Mouse (Mus musculus) forebrain, embryonic 16.5 days (tissue): ENCODE data around the gene Vdr. TPM values are rescaled to one million over a fixed set of nuclear protein-coding genes. Genes with fewer than 3 reads are reported as not detected.

Experiments
- ATAC-seq: fragments of 200-750 bp; cut with Nextera tagmentation; 2 replicates; pipeline ENCODE4 v1.8.0; 2017; ENCODE audit warnings: mild to moderate bottlenecking, moderate library complexity
- H3K27ac ChIP-seq: fragments of 300-500 bp; sonication (generic); 2 replicates; pipeline ENCODE4 v1.5.1; 2014; ENCODE audit warnings: low read length, control low read depth
- H3K27me3 ChIP-seq: fragments of 300-500 bp; sonication (generic); replicated peaks from 2 replicates; pipeline ENCODE4 v1.6.1; 2014; ENCODE audit warnings: low read length; ENCODE audit not compliant: control insufficient read depth, insufficient read depth
- H3K36me3 ChIP-seq: fragments of 300-500 bp; sonication (generic); 2 replicates; pipeline ENCODE4 v1.6.1; 2014; ENCODE audit not compliant: control insufficient read depth, insufficient read depth
- H3K4me1 ChIP-seq: fragments of 300-500 bp; sonication (generic); replicated peaks from 2 replicates; pipeline ENCODE4 v1.6.1; 2014; ENCODE audit warnings: low read length; ENCODE audit not compliant: control insufficient read depth, insufficient read depth
- H3K4me2 ChIP-seq: fragments of 300-500 bp; sonication (generic); 2 replicates; pipeline ENCODE4 v1.6.1; 2014; ENCODE audit warnings: mild to moderate bottlenecking, low read length, control low read depth
- H3K4me3 ChIP-seq: fragments of 300-500 bp; sonication (generic); replicated peaks from 2 replicates; pipeline ENCODE4 v1.5.1; 2014; ENCODE audit warnings: mild to moderate bottlenecking, low read length, control low read depth
- H3K9ac ChIP-seq: fragments of 300-500 bp; sonication (generic); replicated peaks from 2 replicates; pipeline ENCODE4 v1.6.1; 2014; ENCODE audit warnings: low read depth, low read length, control low read depth
- H3K9me3 ChIP-seq: fragments of 300-500 bp; sonication (generic); 2 replicates; pipeline ENCODE4 v1.6.1; 2016; ENCODE audit warnings: low read length; ENCODE audit not compliant: control insufficient read depth
- WGBS: fragments of 180-500 bp; shearing (Covaris S2); extraction: QIAGEN DNeasy Blood & Tissue Kit; methylation state at CpG from one replicate; pipeline ENCODE4 v1.1.7; 2014; 5-methylcytosine and 5-hydroxymethylcytosine counted together
- polyA plus RNA-seq: library from polyadenylated mRNA; unstranded; fragments of >200 nt; fragmentation: Nextera tagmentation; extraction: Ambion mirVana; gene quantifications from 2 replicates; pipeline ENCODE4 v1.2.1, GENCODE M21; 2015

Gene Vdr
- polyA plus RNA-seq, 1 experiment from 2014 or later: not detected

- Histone ChIP-seq H3K27me3 (no peaks in the 10 kb centered on the region), H3K36me3 (no peaks in the 10 kb centered on the region), H3K4me3 (no peak overlapping the region), H3K4me1 (peaks cover 41% of the 10 kb centered on the region), H3K9me3 (no peaks in the 10 kb centered on the region), H3K4me2 (no peak overlapping the region), H3K9ac (no peak overlapping the region), H3K27ac (no peak overlapping the region)
- 54% methylated on average over 9 of the region's 9 CpGs for WGBS
- ATAC-seq: no peak
These were observed 77.5 kb downstream of the Vdr start for GRCm38 (mm10) chr15:97832764-97833479.

DNA sequence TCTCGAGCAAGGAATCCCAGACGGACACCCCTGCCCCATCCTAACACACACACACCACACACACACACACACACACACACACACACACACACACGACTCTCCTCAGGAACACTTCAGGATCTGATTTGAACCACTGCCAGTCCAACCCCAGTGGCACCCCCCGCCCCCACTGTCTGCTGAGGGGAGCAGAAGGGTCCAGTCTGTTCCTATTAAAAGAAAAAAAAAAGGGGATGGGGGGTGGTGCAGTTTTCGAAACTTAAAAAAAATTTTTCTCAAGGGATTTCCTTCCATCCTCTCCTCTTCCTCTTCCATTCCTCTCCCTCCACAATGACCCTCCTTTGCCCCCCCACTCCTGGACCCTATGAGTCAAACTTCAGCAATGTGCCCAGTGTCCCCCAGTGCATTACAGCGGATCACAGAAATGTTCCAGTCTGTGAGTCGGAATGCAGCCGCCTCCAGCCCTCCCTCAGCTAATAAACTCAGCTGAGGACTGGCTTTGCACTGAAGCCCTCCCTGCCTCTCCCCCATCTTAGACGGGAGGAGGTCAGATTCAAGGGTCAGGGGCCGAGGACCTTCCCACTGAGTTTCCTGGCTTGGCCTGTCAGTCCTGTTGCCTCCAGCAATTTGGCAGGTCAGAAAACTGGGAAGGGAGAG, 78.3 kb downstream of the Vdr start:
- H3K27me3 ChIP-seq: no peaks in the 10 kb centered on the region
- H3K36me3 ChIP-seq: no peaks in the 10 kb centered on the region
- WGBS: 11% methylated on average over 10 of the region's 10 CpGs
- peaks cover 40% of the 10 kb centered on the region for H3K4me1 ChIP-seq
- no peaks in the 10 kb centered on the region for H3K9me3 ChIP-seq
- H3K4me3 ChIP-seq: peak overlapping the region; percentile 75
- peak overlapping the region; percentile 78 for H3K4me2 ChIP-seq
- peak overlapping the region; percentile 99 for H3K9ac ChIP-seq
- peak overlapping the region; percentile 91 for H3K27ac ChIP-seq
- ATAC-seq: peak; percentile 6; the same call in 1 of the 2 replicates

DNA sequence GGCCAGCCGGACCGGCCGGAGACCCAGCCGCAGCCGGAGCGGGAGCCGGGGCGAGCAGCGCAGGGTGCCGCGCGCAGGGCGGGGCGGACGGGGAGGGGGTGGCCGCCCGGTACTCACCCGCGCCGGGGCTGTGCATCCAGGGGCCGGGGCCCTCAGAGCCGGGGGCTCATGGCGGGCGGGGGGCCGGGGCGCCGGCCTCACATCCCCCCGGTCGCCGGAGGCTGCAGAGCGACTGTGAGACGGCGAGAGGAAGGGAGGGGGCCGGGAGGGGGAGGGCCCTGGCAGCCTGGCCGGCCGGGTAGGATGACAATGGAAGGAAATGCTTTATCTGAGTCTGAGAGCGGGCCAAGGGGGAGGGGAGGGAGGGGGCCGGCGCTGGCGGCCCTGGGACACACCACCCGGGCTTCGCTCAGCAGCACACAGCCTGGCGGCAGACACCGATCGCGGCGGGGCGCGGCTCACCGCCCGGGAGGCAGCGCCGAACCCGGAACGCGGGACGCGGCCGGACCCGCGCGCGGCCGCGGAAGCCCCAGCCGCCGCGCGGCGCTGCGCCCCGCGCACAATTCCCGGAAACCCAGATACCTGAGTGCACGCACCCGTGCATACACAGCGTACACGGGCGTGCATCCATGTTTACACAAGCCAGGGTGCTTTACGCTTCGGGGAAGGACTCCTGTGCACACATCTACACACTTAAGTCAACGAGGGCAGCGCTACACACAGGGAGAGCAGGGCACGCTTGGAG, 79.0 kb downstream of the Vdr start:
- Histone ChIP-seq H3K9me3 (no peaks in the 10 kb centered on the region), H3K27ac (peak overlapping the region; percentile 91), H3K36me3 (no peaks in the 10 kb centered on the region), H3K27me3 (no peaks in the 10 kb centered on the region), H3K4me2 (peak overlapping the region; percentile 78), H3K9ac (peak overlapping the region; percentile 99), H3K4me3 (peak overlapping the region; percentile 75), H3K4me1 (peaks cover 37% of the 10 kb centered on the region)
- ATAC-seq: peak; percentile 79
- under 1% methylated on average over 65 of the region's 84 CpGs for WGBS

DNA sequence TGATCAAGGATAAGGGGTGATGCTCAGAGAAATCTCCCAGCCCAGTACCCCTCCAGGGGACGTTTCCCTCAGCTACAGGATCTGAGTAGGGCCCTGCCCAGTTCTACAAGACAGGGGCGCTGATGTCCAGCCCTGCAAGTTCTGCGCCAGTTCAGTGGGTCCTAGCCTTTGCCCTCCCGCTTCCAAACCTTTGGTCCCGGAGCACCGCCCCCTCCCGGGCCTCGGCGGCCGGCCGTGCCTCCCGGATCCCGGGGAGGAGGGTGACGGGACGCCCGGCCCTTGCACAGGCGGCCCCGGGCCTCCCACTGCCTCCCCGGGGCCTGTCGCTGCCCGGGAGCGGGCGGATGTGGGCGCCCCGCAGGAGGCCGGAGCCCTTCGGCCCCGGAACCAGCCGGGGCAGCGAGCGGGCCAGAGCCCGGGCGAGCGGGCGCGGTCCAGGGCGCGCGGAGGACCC, 79.6 kb downstream of the Vdr start:
- Histone ChIP-seq H3K4me3 (peak overlapping the region; percentile 75), H3K9ac (peak overlapping the region; percentile 99), H3K4me1 (peaks cover 41% of the 10 kb centered on the region), H3K4me2 (peak overlapping the region; percentile 78), H3K9me3 (no peaks in the 10 kb centered on the region), H3K27ac (peak overlapping the region; percentile 91), H3K27me3 (no peaks in the 10 kb centered on the region), H3K36me3 (no peaks in the 10 kb centered on the region)
- under 1% methylated on average over 37 of the region's 39 CpGs for whole genome bisulfite sequencing
- ATAC-seq: peak; percentile 45

DNA sequence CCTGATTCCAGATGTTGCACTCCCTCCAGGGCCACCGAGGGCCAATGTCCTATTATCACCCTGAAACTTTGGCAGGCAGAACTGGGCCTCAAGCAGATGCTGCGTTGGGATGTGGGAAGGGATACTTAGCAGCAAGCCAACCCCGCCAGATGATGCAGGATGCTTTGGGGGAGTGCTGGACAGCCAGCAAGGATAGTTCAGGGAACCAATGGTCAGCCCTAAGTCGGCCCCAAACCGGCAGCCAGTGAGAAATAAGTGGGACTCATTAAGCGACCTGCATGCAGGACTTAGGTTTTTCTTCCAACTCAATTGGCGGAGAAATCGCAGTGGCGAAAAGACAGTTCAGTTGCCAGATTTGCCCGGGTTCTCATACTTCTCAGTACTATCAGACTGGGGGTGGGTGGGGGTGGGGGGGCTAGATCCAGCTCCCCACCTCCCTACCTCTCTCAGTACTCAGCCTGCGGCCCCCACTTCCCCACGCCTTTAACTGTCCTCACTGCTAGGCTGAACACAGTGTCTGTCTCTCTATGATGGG, 80.1 kb downstream of the Vdr start:
- H3K27me3 ChIP-seq: no peaks in the 10 kb centered on the region
- no peaks in the 10 kb centered on the region for H3K9me3 ChIP-seq
- peak overlapping the region; percentile 99 for H3K9ac ChIP-seq
- peak overlapping the region; percentile 78 for H3K4me2 ChIP-seq
- WGBS: 13% methylated on average over 12 of the region's 12 CpGs
- no peak for ATAC-seq
- H3K4me1 ChIP-seq: peaks cover 46% of the 10 kb centered on the region
- H3K36me3 ChIP-seq: no peaks in the 10 kb centered on the region
- peak overlapping the region; percentile 75 for H3K4me3 ChIP-seq
- peak overlapping the region; percentile 91 for H3K27ac ChIP-seq

GRCm38 (mm10) chr15:97829432-97829831, 81.0 kb downstream of the Vdr start:
- H3K27ac ChIP-seq: no peak overlapping the region
- no peak overlapping the region for H3K9ac ChIP-seq
- no peak for ATAC-seq
- peaks cover 55% of the 10 kb centered on the region for H3K4me1 ChIP-seq
- H3K9me3 ChIP-seq: no peaks in the 10 kb centered on the region
- H3K4me3 ChIP-seq: peak overlapping the region; percentile 75; the same call in 1 of the 2 replicates
- no peaks in the 10 kb centered on the region for H3K36me3 ChIP-seq
- H3K27me3 ChIP-seq: no peaks in the 10 kb centered on the region
- 64% methylated on average over 2 of the region's 2 CpGs for WGBS
- H3K4me2 ChIP-seq: peak overlapping the region; percentile 78

DNA sequence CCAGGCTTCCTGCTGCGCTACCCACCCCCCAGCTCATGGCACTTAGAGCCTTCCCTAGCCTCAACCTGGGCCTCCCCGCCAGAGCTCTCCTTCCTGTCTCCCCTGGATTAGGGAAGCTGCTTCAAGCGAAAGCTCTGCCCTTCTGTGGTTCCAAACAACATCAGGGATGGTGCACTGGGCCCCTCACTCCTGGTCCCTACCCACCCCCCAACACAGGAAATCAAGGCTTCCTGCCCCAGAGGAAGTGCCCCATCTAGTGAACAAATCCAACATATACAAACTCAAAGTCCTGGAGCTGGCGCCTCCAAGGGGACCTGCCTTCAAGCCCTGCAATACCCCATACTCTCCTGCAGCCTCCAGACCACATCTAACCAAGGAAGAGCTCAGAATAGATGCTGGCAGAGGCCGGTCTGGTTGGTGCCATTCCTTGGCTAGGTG, 81.5 kb downstream of the Vdr start:
- Histone ChIP-seq H3K9ac (no peak overlapping the region), H3K9me3 (no peaks in the 10 kb centered on the region), H3K4me1 (peaks cover 60% of the 10 kb centered on the region), H3K27ac (no peak overlapping the region), H3K4me2 (peak overlapping the region; percentile 78), H3K4me3 (no peak overlapping the region), H3K27me3 (no peaks in the 10 kb centered on the region), H3K36me3 (no peaks in the 10 kb centered on the region)
- 73% methylated on average over 5 of the region's 5 CpGs for WGBS
- no peak for ATAC-seq

- Histone ChIP-seq H3K27ac (peak overlapping the region; percentile 0; the same call in 1 of the 2 replicates), H3K27me3 (no peaks in the 10 kb centered on the region), H3K9me3 (no peaks in the 10 kb centered on the region), H3K36me3 (no peaks in the 10 kb centered on the region), H3K4me1 (peaks cover 66% of the 10 kb centered on the region), H3K9ac (0 out of 2 replicates have a peak overlapping the region, but pooled peaks have one; percentile 14), H3K4me2 (peak overlapping the region; percentile 31), H3K4me3 (no peak overlapping the region)
- 45% methylated on average over 6 of the region's 6 CpGs for WGBS
- ATAC-seq: no peak
These were observed 82.1 kb downstream of the Vdr start for GRCm38 (mm10) chr15:97828221-97828842.
